Mouse (Mus musculus) sigmoid colon, adult 10 weeks (tissue): ENCODE results near the gene Fcgr2b. TPM values are rescaled to one million over a fixed set of nuclear protein-coding genes. Genes with fewer than 3 reads are reported as not detected.

ENCODE experiments used
- polyA plus RNA-seq: library from polyadenylated mRNA; stranded (reverse); fragments of 350-450 nt; fragmentation: Illumina TruSeq; extraction: RNeasy Lipid Tissue Mini Kit (QIAGEN cat#74804); gene quantifications from one replicate; pipeline ENCODE4 v1.2.3, GENCODE M21; 2014; ENCODE audit warnings: low read depth, low replicate concordance

The Fcgr2b gene
- 42.3 TPM for polyA plus RNA-seq

DNA sequence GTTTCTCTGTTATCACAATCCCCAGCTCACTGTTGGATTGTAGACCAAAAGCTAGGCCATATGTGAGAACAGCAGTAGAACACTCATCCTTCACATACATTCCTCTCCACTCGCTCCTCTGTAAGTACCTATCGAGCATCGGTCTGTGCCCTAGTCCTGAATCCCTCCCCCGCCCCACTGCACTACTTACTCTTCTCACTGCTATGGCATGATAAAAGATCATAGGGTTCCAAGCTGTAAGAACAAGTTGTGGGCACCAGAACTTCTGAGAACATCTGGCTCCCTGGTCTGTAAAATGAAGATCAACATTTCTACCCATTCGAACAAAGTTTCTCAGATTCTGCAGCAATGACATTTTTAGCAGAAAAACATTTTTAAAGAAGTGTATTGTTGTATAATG is at the start of gene Fcgr2b:
TSS of gene Fcgr2b (minus strand) at position 101 of the 400 bp plus-strand sequence.

DNA sequence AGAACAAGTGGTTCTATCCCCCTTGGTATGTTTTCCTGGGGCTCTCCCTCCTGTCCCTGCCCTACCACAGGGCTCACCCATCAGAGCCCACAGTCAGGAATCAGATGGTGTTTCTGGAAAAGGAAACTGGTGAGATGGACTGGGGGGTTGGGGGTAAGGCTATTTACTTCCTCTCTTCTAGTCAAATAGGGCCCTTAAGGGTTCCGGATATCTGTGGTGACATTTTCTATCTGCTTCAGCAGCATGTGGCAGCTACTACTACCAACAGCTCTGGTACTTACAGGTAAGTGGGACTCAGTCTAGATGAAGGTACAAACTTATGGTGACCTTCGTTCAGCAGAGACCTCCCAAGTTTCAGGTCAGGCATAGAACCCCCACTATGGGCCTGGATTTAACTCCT is 42.4 kb upstream of the Fcgr2b start, which contains the start of gene Fcgr4:
TSS of gene Fcgr4 (plus strand) at position 184 of the 400 bp plus-strand sequence.

DNA sequence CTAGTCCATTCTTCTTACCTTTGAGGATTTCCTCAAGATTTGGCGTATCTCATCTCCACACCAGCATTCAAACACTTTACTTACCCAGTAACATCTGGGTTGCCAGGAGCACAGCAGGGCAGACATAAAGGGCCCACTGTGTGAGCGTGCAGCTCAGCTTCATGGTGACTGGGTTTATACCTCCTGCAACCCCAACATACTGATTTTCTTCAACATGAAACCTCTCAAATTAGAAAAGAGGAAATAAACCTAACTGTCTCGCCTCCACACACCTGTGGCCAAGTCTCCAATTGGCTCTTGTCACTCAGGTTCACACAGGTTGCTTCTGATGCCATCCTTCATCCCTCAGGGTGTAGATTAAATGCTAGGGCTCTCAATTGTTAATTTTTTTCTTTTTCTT is 49.0 kb downstream of the Fcgr2b start, which contains the start of gene Fcrla:
TSS of gene Fcrla (minus strand) at position 206 of the 400 bp plus-strand sequence.

DNA sequence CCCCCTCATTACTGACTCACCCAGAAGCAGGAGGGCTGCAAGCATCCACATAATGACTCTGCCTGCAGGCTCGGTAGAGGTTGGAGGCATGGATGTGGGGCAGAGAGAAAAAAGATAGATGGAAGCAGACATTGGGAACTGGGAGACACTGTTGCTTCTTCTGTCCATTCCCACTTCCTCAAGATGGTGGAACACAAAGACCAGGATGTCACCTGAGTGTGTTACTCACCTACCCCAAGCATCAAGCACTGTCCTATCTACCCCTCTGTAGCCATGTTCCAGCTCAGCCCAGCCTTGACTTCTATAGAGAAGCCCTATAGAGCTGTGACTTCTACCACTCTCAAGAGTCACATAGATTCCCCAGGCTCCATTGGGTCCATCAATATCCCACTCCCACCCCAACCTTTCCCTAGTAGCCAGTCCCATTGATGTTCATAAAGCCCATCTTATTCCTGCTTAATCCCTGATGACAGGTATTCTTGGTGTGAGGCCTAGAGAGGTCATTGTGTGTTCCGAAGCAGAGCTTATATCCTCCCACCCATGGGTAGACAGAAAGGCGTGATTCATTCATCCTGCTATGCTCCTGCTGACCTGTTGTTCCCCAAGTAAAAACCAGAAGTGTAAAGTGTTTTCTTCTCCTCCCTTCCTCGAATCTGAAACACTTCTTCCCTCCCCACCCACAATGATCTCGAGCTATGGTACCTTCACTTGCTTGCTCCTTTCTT is 63.3 kb downstream of the Fcgr2b start, which contains the start of gene Fcrlb:
TSS of gene Fcrlb (minus strand) at position 51 of the 725 bp plus-strand sequence.

Other genes starting within 250 kb of the Fcgr2b start
- gene Atf6, start 108.8 kb downstream of the Fcgr2b start, polyA plus RNA-seq = 47.0 TPM
- not detected for gene Gm26620, start 91.5 kb downstream of the Fcgr2b start, polyA plus RNA-seq
- gene Dusp12, start 91.0 kb downstream of the Fcgr2b start, polyA plus RNA-seq = 20.4 TPM
- not detected for gene Fcrlb, start 63.6 kb downstream of the Fcgr2b start, polyA plus RNA-seq
- 6.3 TPM for gene Fcrla, start 49.0 kb downstream of the Fcgr2b start, polyA plus RNA-seq
- gene Fcgr4, start 42.4 kb upstream of the Fcgr2b start, polyA plus RNA-seq = 2.5 TPM
- gene Fcgr3, start 88.4 kb upstream of the Fcgr2b start, polyA plus RNA-seq = 10.6 TPM
- 1.3 TPM for gene Cfap126, start 137.4 kb upstream of the Fcgr2b start, polyA plus RNA-seq
- 44.4 TPM for gene Sdhc, start 174.1 kb upstream of the Fcgr2b start, polyA plus RNA-seq
- gene Mpz, start 174.2 kb upstream of the Fcgr2b start, polyA plus RNA-seq = not detected
- gene Pcp4l1, start 219.7 kb upstream of the Fcgr2b start, polyA plus RNA-seq = 36.1 TPM
- gene Nr1i3, start 237.4 kb upstream of the Fcgr2b start, polyA plus RNA-seq = 1.4 TPM
- gene Tomm40l, start 246.0 kb upstream of the Fcgr2b start, polyA plus RNA-seq = 6.9 TPM
- not detected for gene Apoa2, start 248.5 kb upstream of the Fcgr2b start, polyA plus RNA-seq